Mouse (Mus musculus) liver, embryonic 14.5 days (tissue): ENCODE results near the gene Tulp2. TPM values are rescaled to one million over a fixed set of nuclear protein-coding genes. Genes with fewer than 3 reads are reported as not detected.

ENCODE experiments used
- ATAC-seq: fragments of 200-750 bp; cut with Nextera tagmentation; 2 replicates; pipeline ENCODE4 v1.8.0; 2017; ENCODE audit warnings: moderate number of reproducible peaks, mild to moderate bottlenecking, moderate library complexity; ENCODE audit not compliant: insufficient read depth
- DNase-seq, 3 experiments: peaks; one replicate each; pipeline ENCODE4 v3.0.0-alpha.2; 2012 to 2013; ENCODE audit warnings: low read depth in 3 of 3, low spot score in 3 of 3
- H3K27ac ChIP-seq: fragments of 300-500 bp; sonication (generic); 2 replicates; pipeline ENCODE4 v1.5.1; 2014; ENCODE audit warnings: moderate library complexity, mild to moderate bottlenecking, control low read depth, inconsistent platforms
- H3K27me3 ChIP-seq: fragments of 300-500 bp; sonication (generic); 2 replicates; pipeline ENCODE4 v1.6.1; 2014; ENCODE audit warnings: mild to moderate bottlenecking, low read length, moderate library complexity; ENCODE audit not compliant: control insufficient read depth, insufficient read depth
- H3K36me3 ChIP-seq: fragments of 300-500 bp; sonication (generic); replicated peaks from 2 replicates; pipeline ENCODE4 v1.6.1; 2014; ENCODE audit warnings: low read depth; ENCODE audit not compliant: control insufficient read depth, insufficient read depth
- H3K4me1 ChIP-seq, 2 experiments: fragments of 200-500 bp in 1 of 2; fragments of 300-500 bp in 1 of 2; sonication (generic) in 1 of 2; replicated peaks; 2 replicates each; pipeline ENCODE4 v1.6.1; 2012 to 2014; ENCODE audit warnings: antibody characterized with exemption in 1 of 2, inconsistent platforms in 1 of 2, low read length in 1 of 2; ENCODE audit not compliant: control insufficient read depth in 2 of 2, insufficient read depth in 2 of 2
- H3K4me2 ChIP-seq: fragments of 300-500 bp; sonication (generic); 2 replicates; pipeline ENCODE4 v1.6.1; 2014; ENCODE audit warnings: low read depth, mild to moderate bottlenecking, control low read depth, moderate library complexity
- H3K4me3 ChIP-seq, 2 experiments: fragments of 200-500 bp in 1 of 2; fragments of 300-500 bp in 1 of 2; sonication (generic) in 1 of 2; 2 replicates each; pipeline ENCODE4 v1.5.1; 2012 to 2014; ENCODE audit warnings: low read depth in 2 of 2, low read length in 2 of 2, mild to moderate bottlenecking in 2 of 2, control low read depth in 1 of 2, inconsistent platforms in 1 of 2, moderate library complexity in 1 of 2; ENCODE audit not compliant: insufficient read depth in 1 of 2
- H3K9ac ChIP-seq: fragments of 300-500 bp; sonication (generic); replicated peaks from 2 replicates; pipeline ENCODE4 v1.6.1; 2014; ENCODE audit warnings: mild to moderate bottlenecking, control low read depth, moderate library complexity
- H3K9me3 ChIP-seq: fragments of 300-500 bp; sonication (generic); 2 replicates; pipeline ENCODE4 v1.6.1; 2016; ENCODE audit warnings: low read length, mixed read lengths; ENCODE audit not compliant: control insufficient read depth
- CTCF ChIP-seq: IDR thresholded peaks from 2 replicates; pipeline ENCODE4 v1.5.1; 2016; ENCODE audit warnings: antibody characterized with exemption, low read depth, control low read depth
- EP300 ChIP-seq: IDR thresholded peaks from 2 replicates; pipeline ENCODE4 v1.6.1; 2016; ENCODE audit warnings: antibody characterized with exemption, low read depth
- WGBS: fragments of 180-500 bp; shearing (Covaris S2); extraction: QIAGEN DNeasy Blood & Tissue Kit; methylation state at CpG from one replicate; pipeline ENCODE4 v1.1.7; 2014; ENCODE audit not compliant: insufficient replicate concordance; 5-methylcytosine and 5-hydroxymethylcytosine counted together
- polyA plus RNA-seq, 2 experiments: library from polyadenylated mRNA; depleted of rRNA in 1 of 2; stranded (reverse) in 1 of 2; unstranded in 1 of 2; fragments of >200 nt; fragmentation: Nextera tagmentation in 1 of 2; extraction: Ambion mirVana in 1 of 2; gene quantifications; 2 replicates each; pipeline versions ENCODE4 v1.2.1 to v1.2.3; 2012 to 2014

Gene Tulp2
- polyA plus RNA-seq, 2 experiments = 0.13 to 0.47 TPM

DNA sequence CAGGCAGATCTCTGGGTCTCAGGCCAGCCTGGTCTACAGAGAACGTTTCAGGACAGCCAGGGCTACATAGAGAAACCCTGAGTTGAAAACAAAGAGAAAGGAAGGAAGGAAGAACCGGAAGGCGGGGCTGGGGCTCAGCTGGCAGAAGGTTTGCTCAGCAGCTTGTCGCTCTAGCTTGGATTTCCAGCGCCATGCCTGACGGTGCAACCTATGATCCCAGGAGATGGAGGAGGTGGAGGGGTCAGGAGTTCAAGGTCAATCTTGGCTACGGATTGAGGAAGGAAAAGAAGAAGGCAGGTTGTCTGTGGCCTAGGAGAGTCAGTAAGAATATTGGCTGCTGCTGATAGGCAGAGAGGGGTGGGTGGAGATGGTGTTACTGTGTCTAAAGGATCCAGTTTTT, 78.6 kb downstream of the Tulp2 start:
- no peaks in the 10 kb centered on the region for H3K27me3 ChIP-seq
- TF ChIP-seq EP300 = no peak
- no peak for TF ChIP-seq CTCF
- no peak overlapping the region for H3K27ac ChIP-seq
- peak overlapping the region; percentile 52; the same call in 1 of the 2 replicates for H3K4me2 ChIP-seq
- ATAC-seq (no peak), DNase-seq (no peak)
- H3K9ac ChIP-seq = no peak overlapping the region
- H3K4me1 ChIP-seq = peaks cover 8 to 23% of the 10 kb centered on the region in 2 experiments
- H3K36me3 ChIP-seq = no peaks in the 10 kb centered on the region
- H3K9me3 ChIP-seq = no peaks in the 10 kb centered on the region
- H3K4me3 ChIP-seq = no peak overlapping the region
- 48% methylated on average over 7 of the region's 7 CpGs for WGBS

DNA sequence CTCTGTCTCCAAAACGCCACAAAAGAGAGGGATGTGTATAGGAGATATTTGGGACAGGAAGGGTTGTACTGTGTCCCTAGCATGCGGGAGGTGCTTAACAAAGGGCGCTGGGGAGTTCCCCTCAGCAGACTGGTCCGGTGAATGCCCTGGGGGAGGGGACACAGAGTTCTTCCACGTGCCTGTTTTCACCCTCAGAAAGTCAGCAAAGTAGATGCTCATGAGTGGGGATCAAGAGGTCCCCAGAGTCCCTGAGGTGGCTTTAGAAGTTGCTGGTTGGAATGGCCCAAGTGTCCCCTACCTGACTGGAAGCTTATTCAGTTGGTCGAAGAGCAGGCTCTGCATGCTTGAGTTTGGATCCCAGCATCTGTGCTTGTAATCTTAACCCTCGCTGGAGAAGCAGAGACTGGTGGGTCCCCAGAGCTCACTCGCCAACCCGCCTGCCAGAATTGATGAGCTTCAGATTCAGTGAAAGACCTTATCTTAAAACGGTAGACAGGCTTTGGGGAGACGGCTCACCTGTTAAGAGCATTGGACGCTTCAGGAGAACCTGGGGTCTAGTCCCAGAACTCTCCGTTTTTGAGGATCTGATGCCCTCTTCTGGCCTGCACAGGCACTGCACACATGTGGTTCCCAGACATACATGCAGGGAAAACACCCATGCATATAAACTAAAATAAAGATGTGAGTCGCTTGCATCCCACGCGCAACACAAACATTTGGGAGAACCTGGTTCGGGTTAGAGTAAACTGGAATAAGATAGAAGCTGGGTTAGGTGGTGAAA, 79.4 kb downstream of the Tulp2 start:
- WGBS = 12% methylated on average over 17 of the region's 17 CpGs
- Histone ChIP-seq H3K27ac (no peak overlapping the region), H3K27me3 (no peaks in the 10 kb centered on the region), H3K4me3 (peak overlapping the region in 1 of 2 experiments; percentile 13; a peak in 2 of 4 replicates), H3K9ac (peak overlapping the region; percentile 48), H3K9me3 (no peaks in the 10 kb centered on the region), H3K36me3 (no peaks in the 10 kb centered on the region), H3K4me1 (peaks cover 8 to 23% of the 10 kb centered on the region in 2 experiments), H3K4me2 (peak overlapping the region; percentile 52)
- TF ChIP-seq EP300 (no peak), CTCF (peak; percentile 95)
- peak; percentile 71 for ATAC-seq
- peak in 1 of 3 experiments; percentile 64 for DNase-seq

DNA sequence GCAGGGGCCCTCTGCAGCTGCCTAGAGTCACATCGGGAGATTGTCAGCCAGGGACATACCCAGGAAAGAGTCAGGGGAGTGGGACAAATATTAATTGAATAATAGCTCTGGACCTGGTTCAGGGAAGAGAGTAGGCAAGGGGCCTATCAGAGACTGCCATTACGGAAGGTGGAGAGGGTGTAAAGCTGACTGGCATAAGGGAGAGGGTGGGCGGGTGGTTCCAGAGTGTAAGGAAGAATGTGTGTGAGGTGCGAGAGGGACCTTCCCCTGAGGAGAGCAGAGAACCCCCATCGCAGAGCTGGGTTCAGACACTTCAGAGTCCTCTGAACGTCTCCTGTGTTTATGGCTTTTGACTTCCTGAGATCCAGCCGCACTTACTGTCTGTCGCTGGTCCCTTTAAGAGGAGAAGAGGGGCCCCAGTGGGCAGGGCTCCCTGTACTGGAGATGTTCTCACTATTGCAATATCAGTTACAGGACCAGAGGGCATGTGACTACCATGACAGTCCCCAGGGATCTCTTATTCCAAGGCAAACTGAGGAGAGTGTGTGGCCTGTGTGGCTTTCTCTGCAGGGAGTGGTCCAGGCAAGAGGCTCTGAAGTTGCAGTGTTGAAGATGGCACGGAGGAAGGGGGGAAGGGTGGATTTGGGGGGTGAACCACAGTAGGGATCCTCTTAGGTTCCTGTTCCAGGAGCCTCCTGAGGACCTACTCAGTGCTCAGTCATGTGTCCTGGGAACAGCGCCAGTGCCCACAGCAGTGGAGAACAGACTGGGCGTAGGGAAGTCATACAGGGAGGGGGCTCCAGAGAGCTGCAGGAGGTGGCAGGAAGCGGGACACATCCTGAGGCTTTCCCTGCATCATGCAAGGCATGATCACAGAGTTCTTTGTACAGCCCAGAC, 80.2 kb downstream of the Tulp2 start:
- no peak for DNase-seq
- Histone ChIP-seq H3K4me2 (peak overlapping the region; percentile 52), H3K4me1 (peaks cover 8 to 23% of the 10 kb centered on the region in 2 experiments), H3K9ac (peak overlapping the region; percentile 48), H3K27ac (no peak overlapping the region), H3K36me3 (no peaks in the 10 kb centered on the region), H3K4me3 (peak overlapping the region; percentile 15 to 38; a peak in 3 of 4 replicates), H3K27me3 (no peaks in the 10 kb centered on the region), H3K9me3 (no peaks in the 10 kb centered on the region)
- WGBS = 25% methylated on average over 12 of the region's 12 CpGs
- TF ChIP-seq EP300 (no peak), CTCF (0 out of 2 replicates have a peak, but pooled peaks have one; percentile 9)
- ATAC-seq = peak; percentile 75

DNA sequence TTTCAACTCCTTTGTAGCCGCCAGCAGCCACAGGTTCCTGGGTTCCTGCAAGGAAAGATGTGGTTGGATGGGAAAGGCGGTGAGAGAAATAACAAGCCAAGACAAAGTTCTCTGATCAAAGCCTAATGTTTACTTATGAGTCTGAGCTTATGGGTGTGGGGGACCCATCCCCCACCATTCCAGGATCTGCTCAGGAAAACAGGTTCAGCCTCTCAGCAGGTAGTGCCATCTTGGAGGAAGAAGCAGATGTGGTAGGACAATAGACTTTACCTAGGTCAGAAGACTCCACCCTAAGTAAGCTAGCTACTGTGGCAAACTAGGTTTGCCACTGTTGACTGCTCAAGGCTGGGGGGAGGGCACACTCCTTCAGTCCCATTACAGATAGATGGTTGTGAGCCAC, 83.1 kb downstream of the Tulp2 start:
- no peaks in the 10 kb centered on the region for H3K27me3 ChIP-seq
- no peaks in the 10 kb centered on the region for H3K36me3 ChIP-seq
- no peak overlapping the region for H3K27ac ChIP-seq
- whole genome bisulfite sequencing = 78% methylated on average over 2 of the region's 2 CpGs
- peaks cover 32 to 48% of the 10 kb centered on the region in 2 experiments for H3K4me1 ChIP-seq
- H3K9me3 ChIP-seq = no peaks in the 10 kb centered on the region
- ATAC-seq = no peak
- H3K4me3 ChIP-seq = no peak overlapping the region
- DNase-seq = no peak
- no peak overlapping the region for H3K4me2 ChIP-seq
- H3K9ac ChIP-seq = no peak overlapping the region
- no peak for TF ChIP-seq EP300
- TF ChIP-seq CTCF = no peak

DNA sequence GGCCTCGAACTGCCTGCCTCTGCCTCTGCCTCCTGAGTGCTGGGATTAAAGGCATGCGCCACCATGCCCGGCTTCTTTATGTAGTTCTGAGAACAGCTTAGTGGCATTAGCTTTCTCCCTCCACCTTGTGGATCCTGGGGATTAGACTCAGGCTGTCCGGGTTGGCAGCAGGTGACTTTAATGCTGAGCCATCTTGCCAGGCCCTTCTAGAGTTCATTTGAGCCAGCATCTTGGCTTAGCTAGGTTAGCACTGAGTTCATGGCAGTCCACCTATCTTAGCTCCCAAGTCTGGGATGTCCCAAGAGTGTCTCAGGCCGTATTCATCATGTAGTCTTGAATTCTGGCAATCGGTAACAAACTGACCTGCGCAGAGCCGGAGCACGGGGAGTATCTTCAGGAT, 83.8 kb downstream of the Tulp2 start:
- H3K4me2 ChIP-seq = no peak overlapping the region
- DNase-seq (no peak), ATAC-seq (no peak)
- H3K9me3 ChIP-seq = no peaks in the 10 kb centered on the region
- TF ChIP-seq EP300 (no peak), CTCF (no peak)
- H3K27ac ChIP-seq = no peak overlapping the region
- H3K4me3 ChIP-seq = no peak overlapping the region
- no peaks in the 10 kb centered on the region for H3K27me3 ChIP-seq
- H3K36me3 ChIP-seq = no peaks in the 10 kb centered on the region; the same call in 1 of the 2 replicates
- peaks cover 34 to 49% of the 10 kb centered on the region in 2 experiments for H3K4me1 ChIP-seq
- 81% methylated on average over 9 of the region's 9 CpGs for WGBS
- H3K9ac ChIP-seq = no peak overlapping the region
